Mouse (Mus musculus) ES-Bruce4 (cell line): ENCODE results near the gene Aak1.
"Not testable (repeated sequence)": the region's sequence is repeated elsewhere in the genome, so short reads cannot be mapped to it uniquely, and the experiment has no call there.

Source experiments
- CTCF ChIP-seq: IDR thresholded peaks from one replicate; pipeline ENCODE4 v1.8.1; 2011; ENCODE audit warnings: low read depth, low read length
- EP300 ChIP-seq: IDR thresholded peaks from 2 replicates; pipeline ENCODE4 v1.6.1; 2011; ENCODE audit warnings: low read depth, low read length; ENCODE audit not compliant: insufficient read depth
- POLR2A ChIP-seq: IDR thresholded peaks from one replicate; pipeline ENCODE4 v1.8.1; 2011; ENCODE audit warnings: low read length; ENCODE audit not compliant: insufficient read depth

DNA sequence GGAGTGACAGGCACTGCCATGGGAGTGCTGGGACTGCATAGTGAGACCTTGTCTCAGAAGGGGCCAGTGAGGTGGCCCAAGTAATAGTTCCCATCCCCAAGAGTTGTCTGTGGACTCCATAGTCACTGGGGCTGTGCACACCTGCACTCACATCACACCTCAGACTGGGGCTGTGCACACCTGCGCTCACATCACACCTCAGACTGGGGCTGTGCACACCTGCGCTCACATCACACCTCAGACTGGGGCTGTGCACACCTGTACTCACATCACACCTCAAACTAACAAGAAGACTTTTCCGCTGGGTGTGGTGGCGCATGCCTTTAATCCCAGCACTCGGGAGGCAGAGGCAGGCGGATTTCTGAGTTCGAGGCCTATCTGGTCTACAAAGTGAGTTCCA lies 199.4 kb downstream of the Aak1 start:
- not testable (repeated sequence) for TF ChIP-seq CTCF, POLR2A, EP300
